Mouse (Mus musculus): ENCODE results near the gene Crtap. TPM values are rescaled to one million over a fixed set of nuclear protein-coding genes. Genes with fewer than 3 reads are reported as not detected.

Gene Crtap
- total RNA-seq (2021) = 1 to 10 TPM; 5.7 to 6.6 TPM
- long read RNA-seq, experiment 1, transcript Crtap-201 (7 exons, 1,674 nt) = major isoform, 9 of 13 reads
- long read RNA-seq, experiment 1, partial matches to known transcripts = 2 of 13 reads
- long read RNA-seq, experiment 1, other reads (novel, unspliced or antisense) = 2 of 13 reads
- long read RNA-seq, experiment 2, transcript Crtap-201 (7 exons, 1,674 nt) = major isoform, 7 of 9 reads
- long read RNA-seq, experiment 2, partial matches to known transcripts = 1 of 9 reads
- long read RNA-seq, experiment 2, other reads (novel, unspliced or antisense) = 1 of 9 reads

DNA sequence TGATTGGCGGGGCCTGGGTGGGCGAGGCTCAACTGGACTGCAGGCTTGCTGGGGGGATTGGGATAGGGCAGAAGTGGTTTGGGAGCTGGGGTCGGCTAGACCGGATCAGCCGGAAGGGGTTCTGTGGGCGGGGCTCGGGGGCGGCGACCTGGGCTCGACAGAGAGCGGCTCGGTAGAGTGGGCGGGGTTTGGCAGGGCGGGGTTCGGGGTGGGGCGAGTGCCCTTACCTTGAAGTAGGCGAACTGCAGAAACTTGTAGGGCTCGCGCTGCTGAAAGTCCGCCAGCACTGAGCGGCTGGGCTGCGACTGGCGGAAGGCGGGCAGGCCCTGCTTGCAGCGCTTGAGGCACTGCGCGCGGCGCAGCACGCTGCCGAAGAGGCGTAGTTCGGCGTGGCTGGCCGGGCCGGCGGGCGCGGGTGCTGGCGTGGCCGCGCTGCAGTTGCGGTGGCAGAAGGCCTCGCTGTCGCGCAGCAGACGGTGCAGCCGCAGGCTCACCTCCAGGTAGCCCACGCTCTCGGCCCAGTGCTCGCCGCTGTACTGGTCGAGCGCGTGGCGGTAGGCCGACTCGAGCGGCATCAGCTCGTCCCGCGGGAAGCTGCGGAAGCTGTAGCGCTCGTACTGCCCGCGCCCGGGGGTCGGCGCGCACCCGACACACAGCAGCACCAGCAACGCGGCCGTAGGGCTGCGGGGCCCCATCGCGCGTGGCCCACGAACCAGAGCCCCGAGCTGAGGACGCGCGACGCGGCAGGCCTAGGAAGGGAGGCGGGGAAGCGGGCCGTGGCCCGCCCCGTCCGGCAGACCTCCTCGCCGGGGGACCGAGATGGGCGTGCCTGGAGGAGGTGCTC is at the start of gene Crtap:
TSS of gene Crtap (minus strand) at position 771 of the 844 bp plus-strand sequence.
- DNase-seq (ENCODE audit: low spot score in 2 of 2) = peak; percentile 30 to 61

DNA sequence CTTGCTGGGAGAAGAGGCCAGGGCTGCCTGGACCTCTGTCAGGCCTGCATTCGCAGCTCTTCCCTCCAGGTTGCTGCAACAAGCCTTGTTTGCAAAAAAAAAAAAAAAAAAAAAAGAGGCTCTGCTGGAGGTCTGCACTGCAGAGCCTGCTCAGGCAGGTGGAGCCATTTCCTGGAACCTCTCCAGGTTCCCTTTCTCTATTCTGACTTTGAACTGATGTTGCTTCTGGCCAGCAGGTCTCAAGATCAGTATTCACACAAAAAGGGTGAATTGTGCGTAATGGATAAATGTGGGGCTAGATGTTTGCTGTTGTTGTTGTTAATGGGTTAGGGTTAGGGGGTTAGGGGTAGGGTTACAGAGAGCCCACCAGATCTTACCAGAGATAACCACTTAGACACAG is 45.2 kb upstream of the Crtap start:
- DNase-seq (ENCODE audit: low spot score in 2 of 2) = no peak

DNA sequence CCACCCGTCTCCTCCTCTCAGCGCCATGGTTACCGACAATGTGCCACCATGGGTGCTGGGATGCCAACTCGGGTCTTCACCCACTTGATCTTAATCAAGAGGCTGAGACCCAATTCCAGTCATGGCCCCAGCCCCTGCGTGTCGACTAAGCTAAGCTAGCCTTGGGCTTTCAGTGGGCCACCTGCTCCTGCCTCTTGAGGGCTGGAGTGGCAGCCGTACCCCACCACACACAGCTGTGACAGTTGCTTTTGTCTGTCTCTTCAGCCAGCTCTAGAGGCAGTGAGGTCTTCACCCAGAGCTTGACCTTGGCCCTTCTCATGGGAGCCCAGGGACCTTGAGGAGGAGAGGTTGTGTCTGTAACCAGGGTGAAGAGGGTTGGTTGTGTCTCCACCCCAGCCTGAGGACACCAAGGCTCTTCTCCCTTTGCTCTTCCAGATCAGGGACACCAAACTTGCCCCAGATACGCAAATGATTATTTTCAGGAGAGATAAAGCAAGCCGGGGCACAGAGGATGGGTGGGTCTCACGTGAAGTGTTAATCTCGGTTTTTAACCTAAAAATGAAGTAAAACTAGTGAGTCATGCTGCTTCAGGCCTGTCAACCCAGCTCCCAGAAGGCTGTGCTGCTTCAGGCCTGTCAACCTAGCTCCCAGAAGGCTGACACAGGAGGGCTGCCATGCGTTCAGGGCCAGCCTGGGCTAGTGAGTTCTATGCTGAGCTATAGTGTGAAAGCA is 37.8 kb upstream of the Crtap start:
- no peak for DNase-seq (ENCODE audit: low spot score in 2 of 2)

DNA sequence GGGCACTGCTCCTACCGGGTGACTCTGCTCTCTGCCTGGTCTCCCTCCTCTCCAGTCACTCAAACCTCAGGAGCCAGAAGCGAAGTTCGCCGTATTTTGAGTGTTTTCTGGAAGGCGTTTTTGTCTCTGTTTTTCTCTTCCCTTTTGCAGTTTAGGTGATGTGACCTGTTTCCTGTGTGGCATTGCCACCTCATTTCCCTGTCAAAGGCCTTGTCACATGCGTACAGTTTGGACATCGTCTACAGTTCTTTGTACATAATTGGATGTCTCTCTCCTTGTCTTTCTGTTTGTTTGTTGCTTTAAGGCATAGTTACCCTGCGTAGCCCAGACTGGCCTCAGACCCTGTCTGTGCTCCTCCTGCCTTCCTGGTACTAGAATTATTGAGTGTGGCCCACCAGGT is 37.0 kb upstream of the Crtap start:
- DNase-seq (ENCODE audit: low spot score in 2 of 2) = no peak

DNA sequence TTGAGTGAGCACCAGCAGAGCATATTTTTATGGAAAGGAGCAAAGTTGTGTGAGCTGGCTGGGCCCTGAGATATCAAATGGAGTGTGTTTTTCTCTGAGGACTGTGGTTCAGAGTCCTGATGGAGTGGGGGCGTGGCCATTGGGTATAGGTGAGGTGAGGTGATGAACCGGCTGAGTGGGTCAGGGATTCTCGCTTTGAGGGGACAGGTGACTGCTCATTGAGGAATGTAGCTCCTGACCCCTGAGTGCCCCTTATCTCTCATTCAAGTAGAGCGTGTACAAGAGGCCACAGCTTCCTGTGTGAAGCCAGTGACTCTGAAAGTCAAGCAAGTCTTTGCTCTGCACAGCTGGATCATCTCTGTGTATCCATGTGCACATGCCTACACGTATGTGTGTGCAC is 35.7 kb upstream of the Crtap start:
- DNase-seq (ENCODE audit: low spot score in 2 of 2) = no peak

DNA sequence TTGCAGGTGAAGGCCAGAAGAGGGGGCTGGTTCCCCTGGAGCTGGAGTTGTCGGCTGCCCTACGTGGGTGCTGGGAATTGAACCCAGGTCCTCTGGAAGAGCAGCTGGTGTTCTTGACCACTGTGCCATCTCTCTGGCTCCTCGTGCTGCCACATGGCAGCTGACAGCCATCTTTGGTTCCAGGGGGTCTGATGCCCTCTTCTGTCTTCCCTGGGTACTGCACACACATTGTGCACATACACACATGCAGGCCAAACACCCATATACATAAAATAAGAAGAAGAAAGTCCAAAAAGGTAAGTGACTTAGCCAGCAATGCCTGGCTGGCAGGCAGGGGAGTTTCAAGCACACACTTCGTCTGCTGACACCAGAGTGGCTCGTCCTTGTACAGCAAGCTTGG is 35.1 kb upstream of the Crtap start:
- no peak for DNase-seq (ENCODE audit: low spot score in 2 of 2)

DNA sequence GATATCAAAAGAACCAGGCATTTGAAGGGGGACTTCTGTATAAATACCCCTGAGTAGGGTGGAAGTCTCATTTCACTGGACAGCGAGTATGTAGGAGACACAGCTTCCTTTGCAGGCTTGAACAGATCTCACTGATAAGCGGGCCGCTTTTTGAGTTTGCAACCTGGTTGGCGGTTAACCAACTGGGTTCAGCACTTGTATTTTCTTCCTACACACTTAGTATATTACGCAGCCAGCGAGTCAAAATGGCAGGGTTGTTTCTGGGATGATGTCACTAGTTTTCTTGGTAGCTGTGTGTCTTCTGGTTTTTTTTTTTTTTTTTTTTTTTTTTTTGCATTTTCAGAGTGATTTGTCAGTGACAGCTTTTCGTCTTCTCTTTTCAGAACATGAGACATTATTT is 31.3 kb upstream of the Crtap start:
- DNase-seq (ENCODE audit: low spot score in 2 of 2) = no peak

DNA sequence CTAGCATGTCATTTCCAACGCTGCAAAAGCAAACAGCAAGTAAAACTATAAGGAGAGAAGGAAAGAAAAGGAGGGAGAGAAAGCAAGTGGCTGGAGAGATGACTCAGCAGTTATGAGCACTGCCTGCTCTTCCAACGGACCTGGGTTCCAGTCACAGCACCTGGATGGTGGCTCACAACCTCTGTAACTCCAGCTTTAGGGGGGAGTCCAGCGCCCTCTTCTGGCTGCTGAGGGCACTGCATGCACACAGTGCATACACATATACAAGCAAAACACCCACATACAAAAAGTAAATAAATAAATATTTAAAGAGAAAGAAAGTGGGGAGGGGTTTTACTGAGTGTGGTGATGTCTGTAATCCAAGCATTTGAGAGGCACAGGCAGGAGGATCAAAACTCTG is 30.6 kb upstream of the Crtap start:
- DNase-seq (ENCODE audit: low spot score in 2 of 2) = no peak

DNA sequence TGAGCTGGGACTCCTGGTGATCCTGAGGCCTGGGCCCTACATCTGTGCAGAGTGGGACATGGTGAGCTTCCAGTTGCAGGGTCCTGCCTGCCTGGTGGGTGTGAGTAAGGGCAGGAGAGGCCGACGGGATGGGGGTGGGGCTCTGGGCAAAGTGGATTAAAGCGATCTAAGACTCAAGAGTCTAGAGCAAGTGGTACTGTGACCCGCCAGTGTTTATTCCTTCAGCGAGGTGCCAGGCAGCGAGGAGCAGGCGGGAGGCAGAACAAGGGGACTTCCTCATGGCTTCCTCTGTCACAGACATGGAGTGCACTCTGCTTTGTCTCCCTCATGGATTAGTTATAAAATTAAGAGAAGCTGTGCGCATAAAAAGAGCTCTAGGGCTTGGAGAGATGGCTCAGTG is 30.0 kb upstream of the Crtap start:
- no peak for DNase-seq (ENCODE audit: low spot score in 2 of 2)

DNA sequence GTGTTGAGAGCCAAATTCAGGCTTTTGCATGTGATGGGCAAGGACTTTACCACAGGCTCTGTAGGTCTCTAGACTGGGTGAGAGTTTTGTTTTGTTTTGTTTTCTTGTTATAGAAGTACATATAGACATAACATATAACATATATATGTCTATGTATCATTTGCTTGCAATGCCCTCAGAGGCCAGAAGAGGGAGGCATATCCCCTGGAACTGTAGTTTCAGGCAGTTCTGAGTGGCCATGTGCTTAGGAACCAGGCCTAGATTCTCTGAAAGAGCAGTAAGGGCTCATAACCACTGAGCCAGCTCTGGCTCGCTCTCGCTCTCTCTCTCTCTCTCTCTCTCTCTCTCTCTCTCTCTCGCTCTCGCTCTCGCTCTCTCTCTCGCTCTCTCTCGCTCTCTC is 27.7 kb upstream of the Crtap start:
- peak in 1 of 2 experiments; percentile 45 for DNase-seq (ENCODE audit: low spot score in 2 of 2)

DNA sequence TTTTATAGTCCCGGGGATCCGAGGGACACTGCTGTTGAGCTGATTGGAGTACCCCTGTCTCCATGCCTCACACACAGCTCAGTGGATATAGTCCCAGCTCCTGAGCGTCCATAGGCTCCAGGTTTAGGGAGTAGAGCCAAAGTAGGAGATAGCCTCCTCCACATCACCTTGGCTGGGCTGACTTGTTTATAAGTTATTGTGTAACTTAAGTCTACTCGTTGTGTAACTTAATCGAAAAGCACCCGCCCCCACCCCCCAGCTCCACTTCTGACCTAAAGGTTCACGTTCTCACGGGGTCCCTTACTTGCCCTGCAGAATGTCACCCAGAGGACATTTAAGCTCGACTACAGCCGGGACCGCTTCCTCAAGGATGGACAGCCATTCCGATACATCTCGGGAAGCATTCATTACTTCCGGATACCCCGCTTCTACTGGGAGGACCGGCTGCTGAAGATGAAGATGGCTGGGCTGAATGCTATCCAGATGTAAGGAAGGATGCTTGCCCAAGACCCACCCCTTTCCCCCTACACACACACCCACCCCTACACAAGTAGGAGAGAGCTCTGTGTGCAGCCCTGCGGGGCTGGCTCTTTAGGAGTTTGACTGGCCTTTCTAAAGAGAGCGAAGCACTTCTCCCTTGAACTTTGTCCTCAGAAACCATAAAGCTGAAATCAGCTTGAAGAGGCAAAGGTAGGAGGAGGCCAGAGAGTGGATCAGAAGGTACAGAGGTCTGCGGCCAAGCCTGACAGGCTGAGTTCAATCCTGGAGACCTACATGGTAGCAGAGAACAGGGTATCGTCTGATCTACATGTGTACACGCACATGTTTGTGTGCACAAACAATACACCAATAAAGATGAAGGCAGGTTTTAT is 26.4 kb upstream of the Crtap start:
- DNase-seq (ENCODE audit: low spot score in 2 of 2) = no peak

DNA sequence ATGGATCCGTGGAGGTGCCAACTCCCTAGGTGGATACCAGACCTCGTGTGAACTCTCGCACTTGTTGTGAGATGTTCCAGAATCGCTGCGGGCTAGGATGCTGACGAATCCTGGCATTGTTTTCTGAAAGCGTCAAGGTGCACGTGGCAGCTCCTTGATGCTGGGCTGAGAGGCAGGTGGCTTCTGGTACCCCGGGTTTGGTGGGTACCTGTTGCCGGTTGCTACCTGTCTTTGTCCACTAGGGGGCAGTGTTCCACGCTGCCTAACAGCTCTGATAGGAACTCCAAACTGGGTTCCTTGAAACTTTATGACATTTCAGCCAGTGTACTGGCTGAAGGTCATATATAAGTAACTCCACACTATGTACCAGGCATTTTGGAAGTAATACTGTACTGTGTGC is 25.2 kb upstream of the Crtap start:
- DNase-seq (ENCODE audit: low spot score in 2 of 2) = peak; percentile 37 to 61

DNA sequence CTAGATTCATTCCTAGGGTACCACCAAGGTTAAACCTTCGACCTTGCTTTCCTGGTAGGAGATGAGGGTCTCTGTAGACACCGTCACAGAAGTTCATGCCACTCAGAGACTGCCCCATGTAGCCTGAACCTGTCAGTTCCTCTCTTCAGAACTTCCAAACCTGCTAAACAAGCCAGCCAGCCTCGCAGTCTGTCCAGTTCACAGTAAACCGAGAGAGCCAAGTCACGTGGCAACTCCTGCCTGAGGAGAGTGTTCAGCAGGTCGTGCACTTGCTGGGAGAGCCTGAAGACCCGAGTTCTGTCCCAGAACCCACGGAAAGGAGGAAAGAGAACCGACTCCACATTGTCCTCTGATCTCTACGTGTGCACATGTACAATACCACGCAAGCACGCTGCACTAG is 23.4 kb upstream of the Crtap start:
- no peak for DNase-seq (ENCODE audit: low spot score in 2 of 2)

DNA sequence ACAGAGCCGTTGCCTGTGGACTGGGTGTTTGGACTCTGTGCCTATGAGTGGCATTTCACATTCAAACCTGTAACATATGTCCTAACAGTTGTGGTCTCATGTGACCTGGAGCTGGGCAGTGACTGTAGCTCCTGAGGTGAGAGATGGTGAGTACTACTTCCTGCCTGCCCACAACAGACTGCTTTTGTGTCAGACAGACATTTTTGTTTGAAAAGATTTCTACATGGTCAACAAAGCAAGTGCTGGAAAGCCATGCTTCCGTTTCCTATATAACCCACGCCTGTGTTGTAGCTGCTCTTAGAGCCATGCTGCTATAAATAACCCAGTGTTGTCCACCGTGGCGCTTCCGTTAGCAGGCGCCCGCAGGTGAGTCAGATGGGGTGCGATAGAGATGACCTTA is 21.9 kb upstream of the Crtap start:
- DNase-seq (ENCODE audit: low spot score in 2 of 2) = no peak

DNA sequence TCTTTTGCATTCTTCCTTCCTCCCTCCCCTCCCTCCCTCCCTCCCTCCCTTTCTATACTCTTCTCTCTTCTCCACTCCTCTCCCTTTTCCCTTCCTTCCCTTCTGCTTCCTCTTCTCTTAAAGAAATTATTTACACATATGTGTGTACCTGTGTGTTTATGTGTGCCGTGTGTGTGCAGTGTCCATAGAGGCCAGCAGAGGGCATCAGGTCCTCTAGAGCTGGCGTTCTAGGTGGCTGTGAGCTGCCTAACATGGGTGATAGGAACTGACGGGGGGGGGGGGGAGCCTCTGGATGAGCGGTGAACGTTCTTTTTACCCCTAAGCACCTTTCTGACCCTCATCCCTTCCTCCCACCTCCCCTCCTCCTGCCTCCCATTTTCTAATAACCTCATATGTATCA is 20.8 kb upstream of the Crtap start:
- DNase-seq (ENCODE audit: low spot score in 2 of 2) = no peak

DNA sequence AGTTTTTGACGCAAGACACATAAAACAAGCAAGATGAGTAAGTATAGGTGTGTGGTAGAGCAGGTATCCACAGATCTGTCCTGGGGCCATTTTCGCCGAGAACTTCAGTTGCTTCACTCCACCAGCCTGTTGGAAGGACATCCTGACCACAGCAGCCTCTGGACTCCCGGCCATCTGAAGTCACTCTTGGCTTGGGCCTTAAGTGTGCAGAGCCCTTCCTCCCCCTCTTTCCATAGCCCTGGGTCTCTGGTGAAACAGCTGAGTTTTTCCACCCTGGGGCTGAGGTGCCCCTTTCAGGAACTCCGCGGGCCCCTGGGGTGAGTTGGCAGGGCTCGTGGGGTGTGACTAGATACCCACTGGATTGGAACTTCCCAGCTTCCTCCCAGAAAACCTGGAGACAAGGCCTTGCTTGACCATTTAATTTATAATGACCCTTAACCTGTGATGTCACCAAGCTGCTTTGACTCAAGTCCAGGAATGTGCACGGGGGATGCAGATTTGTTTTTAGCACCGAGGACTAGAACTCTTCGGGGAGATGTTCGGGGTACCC is 19.9 kb upstream of the Crtap start:
- DNase-seq (ENCODE audit: low spot score in 2 of 2) = no peak

DNA sequence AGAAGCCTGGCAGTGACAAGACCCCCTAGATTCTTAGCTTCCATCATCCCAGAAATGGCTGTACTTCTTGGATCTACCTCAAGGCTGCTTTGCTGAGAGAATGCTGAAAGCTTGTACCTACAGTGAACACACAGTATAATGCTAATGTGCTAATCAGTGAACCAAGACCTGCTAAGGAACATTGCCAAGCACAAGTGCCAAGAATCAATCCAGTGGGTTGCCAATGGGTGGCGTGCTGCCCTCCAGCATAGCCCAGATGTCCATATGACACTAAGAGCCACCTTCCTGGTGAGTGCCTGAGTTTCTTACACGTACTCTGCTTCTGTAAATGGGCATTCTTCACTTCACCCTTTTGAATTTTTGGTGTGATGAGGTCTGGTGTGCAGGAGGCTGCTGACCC is 17.2 kb upstream of the Crtap start:
- DNase-seq (ENCODE audit: low spot score in 2 of 2) = no peak

DNA sequence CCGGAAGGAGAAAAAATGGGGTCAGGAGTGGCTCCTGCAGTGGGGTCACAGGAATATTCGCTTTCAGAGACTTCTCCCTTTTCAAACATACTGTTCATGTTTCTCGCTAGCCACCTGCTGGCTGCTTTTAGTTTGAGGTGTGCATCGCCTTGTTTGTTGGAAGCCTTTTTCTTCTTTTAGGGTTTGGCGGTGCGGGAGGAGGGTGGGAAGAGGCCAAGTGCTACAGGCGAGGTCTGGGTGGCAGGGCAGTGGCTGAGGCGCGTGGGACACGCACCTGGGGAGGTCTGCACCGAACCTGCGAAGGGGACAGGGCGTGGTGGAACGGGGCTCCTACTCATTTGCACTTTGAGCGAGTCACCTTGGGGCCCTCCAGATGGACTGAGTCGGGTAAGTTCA is 11.2 kb upstream of the Crtap start:
- peak in 1 of 2 experiments; percentile 30 for DNase-seq (ENCODE audit: low spot score in 2 of 2)

DNA sequence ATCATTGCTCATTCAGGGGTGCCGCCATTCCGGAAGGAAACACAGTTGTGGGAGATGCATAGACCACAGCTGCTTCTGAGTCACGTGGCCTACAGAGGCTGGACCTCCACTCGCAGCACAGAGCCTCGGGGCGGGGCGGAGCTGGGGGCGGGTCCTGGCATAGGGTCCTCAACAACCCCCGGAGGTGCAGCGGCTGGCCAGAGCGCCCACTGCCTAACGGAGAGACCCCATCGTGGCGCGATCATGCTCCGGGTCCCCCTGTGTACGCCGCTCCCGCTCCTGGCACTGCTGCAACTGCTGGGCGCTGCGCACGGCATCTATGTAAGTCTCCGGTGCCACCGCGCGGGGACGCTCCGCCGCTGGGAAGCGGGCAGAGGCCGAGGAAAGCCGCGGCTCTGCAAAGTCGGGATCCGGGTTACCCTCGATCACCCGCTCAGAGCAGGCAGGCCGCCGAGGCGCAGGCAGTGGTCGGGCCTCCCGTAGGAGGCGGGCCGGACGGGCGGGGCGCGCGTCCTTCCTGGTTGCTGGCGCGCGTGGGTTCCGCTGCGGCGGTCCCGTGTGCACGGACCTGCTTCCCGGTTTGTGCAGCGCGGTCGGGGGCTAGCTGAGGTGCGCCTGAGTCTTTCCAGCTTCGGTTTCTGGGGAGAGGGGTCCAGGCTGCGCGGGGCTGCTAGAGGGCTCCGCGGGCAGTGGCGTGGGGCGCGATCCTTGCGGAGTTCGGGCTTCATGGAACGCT is 10.6 kb upstream of the Crtap start, which contains the start of the genes Glb1 and Tmppe:
TSS of gene Glb1 (plus strand) at position 128 of the 736 bp plus-strand sequence.
TSS of gene Tmppe (plus strand) at position 157 of the 736 bp plus-strand sequence.
- peak; percentile 65 to 79 for DNase-seq (ENCODE audit: low spot score in 2 of 2)

DNA sequence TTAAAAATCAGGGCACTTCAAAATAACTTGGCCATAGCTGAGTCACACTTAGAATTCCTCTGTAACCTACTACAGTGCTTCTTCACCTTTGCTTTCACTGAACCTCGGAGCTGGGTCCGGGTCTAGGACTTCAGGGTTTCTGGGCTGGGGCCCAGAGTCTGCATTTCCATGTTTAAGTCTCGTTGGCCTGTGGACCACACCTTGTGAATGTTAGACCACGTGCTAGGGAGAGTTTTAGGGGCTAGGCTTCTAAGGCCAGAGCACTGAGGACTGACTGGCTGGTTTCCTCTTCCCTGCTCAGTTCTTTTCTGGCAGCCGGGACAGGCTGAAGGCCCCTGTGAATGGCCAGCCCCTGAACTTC is 10.1 kb upstream of the Crtap start:
- DNase-seq (ENCODE audit: low spot score in 2 of 2) = no peak
